Mouse (Mus musculus): Measurements from ENCODE around the gene Lrp1.

Gene Lrp1

DNA sequence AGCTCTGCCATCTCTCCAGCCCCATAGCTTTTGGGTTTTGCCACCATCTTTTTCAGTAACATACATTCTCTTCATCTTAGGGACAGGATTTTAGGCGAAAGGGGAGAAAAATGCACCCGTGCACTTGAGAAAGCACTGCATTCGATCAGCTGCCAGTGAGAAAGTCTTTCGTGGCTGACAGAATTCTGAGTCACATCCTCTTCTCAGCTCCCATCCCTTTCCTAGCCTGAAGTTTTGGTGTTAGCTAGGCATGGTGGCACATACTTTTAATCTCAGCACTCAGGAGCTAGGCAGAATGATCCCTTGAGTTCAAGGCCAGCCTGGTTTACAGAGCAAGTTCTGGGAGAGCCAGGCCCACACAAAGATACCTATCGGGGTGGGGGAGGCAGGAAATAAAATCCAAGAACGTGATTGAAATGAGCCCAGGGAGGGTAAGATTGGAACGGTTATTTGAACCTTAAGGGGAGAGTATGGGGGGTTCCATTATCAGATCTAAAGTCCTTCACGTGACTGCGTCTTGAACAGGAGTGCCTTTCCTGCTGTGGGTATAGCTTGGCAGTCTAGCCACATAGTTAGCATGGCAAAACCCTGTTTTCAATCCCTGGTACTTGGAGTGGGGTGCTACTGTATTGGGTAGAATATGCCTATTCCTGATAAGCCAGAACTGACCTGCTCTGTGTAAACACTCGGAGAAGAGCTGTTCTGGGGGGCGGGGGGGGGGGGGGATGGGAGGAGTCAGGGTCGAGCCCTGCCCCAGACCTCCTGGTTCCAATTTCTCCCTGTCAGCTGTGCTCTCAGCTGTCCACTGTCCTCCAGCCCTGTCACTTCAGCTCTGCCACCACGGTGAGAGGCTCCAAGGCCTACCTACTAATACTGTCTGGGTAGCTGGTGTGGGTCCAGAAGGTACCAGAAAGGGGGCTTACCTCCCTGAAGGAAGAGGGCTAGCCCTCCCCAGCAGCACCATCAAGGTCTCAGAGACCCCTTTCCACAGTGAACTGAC, 119.8 kb downstream of the Lrp1 start, which contains the start of gene Stac3:
Gene Stac3, plus strand, starts transcription at position 793 of the 1,000 bp plus-strand sequence.
- DNase-seq (ENCODE audit: low spot score in 2 of 2), result no peak

DNA sequence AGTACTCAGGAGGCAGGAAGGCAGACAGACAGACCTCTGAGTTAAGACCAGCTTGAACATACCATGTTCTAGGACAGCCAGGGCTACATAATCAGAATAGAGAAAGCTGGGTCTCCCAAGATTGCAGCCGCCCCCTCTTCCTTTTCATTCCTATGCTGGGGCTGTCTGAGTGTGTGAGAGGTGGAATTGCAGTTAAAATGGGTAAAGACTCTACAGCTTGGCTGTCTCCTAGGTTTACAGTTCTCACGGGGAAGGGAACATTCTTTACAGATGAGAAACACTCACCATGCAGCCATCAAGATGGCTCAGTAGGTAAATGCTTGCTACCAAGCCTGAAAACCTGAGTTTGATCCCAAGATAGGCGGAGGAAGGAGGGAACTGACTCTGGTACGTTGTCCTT, 120.9 kb downstream of the Lrp1 start:
- no peak for DNase-seq (ENCODE audit: low spot score in 2 of 2)

DNA sequence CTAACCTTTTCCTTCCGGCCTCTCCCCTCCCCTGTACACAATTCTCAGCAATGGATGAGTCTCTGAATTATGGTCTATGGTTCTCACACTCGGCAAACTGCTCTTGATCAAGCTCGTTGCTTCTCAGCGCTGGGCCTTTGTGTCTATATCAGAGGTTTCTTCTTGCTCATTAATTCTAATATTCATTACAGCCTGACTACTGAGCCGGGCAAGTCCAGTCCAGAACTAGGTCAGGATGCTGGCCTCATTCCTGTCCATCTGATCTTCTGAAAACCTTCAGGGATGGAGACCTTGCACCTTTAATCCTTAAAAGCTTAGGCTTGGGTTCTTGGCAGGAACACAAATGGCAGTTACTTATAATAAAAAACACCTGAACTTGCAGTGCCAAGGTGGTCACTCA, 121.4 kb downstream of the Lrp1 start:
- no peak for DNase-seq (ENCODE audit: low spot score in 2 of 2)

DNA sequence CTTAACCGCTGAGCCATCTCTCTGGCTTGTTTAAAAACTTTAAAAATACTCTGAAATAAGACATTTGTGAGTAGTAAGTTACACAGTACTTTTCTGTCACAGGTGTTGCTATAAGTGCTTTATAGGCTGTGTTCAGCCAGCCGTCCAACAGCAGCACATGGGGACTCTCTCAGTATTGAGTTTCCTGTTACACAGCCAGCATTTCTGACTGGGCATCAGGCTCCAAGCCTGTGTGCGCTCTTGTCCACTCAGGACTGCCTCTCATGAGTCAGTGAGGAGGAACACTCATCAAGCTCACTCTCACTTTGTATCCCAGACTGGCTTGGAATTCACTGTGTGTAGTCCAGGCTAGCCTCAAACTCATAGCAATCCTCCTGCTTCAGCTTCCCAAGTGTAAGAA, 124.8 kb downstream of the Lrp1 start:
- DNase-seq (ENCODE audit: low spot score in 2 of 2), result no peak

DNA sequence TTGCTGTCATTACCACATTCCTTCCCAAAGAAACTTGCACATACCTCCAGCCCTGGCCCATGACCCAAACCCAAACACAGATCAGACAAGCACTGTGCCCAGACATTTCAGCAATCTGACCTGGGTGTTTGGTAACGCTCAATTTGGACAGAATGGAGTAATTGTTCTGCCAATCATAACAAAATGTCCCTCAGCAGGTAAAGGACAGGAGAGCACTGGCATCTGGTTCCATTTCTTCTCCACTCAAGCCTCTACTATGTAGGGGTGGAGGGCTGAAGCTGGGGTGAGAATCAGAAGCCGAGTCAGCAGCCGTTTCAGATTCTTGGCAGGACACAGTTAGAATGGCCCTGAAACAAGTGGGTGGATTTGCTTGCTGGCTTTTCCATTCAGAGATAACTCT, 128.8 kb downstream of the Lrp1 start:
- DNase-seq (ENCODE audit: low spot score in 2 of 2), result no peak

DNA sequence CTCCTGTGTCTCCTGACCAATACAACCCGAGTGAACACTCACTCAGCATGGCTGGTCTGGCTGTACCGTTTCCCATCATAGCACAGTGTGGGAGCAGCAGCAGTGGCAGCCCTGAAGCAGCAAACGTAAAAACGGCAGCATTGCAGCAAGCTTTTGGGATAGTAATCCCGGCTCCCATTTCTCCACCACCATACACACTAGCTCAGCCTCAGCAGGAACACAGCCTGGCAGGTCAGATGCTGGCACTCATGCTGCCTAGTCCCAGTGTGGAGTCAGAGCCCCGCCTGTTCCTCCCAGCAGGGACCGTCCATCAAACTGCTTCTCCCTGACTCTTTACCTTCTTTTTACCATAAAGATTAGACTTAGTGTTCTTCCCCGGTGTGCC, 129.8 kb downstream of the Lrp1 start:
- DNase-seq (ENCODE audit: low spot score in 2 of 2), result no peak

DNA sequence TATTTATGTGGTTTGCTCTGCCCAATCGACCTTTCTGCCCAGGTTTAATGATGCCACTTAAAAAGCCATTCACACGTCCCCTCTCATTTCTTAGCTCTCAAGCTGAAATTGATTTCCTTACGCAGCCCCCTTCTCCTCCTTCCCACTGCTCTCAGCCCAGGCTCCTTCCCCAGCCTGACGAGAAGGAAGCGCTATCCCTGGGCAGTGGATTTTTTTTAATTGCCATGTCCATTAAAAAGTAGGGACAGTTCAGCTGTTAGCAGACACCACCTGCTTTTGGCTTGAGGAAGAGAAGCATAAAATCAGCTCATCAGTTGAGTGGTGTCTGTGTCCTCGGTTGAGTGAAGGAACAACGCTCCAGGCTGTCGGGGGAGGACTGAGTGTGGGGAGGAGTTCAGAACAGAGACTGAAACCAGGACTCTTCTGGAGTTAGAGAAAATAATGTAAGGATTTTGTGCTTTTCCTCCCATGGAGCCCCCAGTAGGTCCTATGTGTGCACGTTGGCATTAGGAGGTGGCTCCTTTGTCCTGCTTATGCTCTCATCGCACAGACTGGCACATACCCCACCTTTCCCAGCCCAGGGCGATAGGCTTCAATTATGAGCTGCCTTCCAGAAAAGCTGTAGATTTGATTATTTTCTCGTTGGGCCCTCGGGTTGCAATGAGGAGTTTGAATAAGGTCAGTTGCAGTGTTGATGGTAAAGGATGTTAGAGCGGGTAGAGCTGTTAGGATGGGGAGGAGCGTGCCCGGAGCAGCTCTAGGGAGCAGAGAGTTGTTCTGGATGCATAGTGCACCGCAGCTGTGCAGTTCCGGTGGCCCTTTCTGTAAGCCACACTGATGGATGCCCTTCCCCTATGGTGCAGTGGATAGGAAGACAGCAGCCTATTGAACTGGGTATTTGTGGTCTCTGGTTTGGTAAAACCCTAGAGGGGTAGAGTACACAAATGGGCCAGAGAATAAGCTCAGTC, 130.5 kb downstream of the Lrp1 start:
- DNase-seq (ENCODE audit: low spot score in 2 of 2), result no peak

DNA sequence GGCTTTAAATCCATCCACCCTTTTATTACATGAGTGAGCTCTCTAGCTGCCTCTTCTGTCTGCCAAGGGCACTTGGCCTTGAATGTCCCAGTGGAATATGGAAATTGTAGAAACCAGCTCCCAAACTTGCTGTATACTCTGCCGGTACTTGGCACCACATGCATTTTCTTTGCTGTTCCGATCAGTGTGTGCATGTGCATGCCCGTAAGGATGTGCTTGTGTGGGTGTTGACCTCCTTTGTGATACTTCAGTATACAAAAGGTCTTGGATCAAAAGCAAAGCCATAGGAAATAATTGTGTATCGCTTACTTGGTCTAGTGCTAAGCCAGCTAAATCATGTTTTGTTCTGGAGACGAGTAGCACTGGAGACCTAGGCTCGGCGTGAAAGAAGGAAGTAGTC, 132.1 kb downstream of the Lrp1 start:
- no peak for DNase-seq (ENCODE audit: low spot score in 2 of 2)

Measured in urinary bladder, postnatal 36 days (tissue).